Mouse (Mus musculus) embryonic facial prominence, embryonic 13.5 days (tissue): ENCODE data around the gene Uqcc1. TPM values are rescaled to one million over a fixed set of nuclear protein-coding genes. Genes with fewer than 3 reads are reported as not detected.
"Not testable (repeated sequence)": the region's sequence is repeated elsewhere in the genome, so short reads cannot be mapped to it uniquely, and the experiment has no call there.

ENCODE experiments used
- ATAC-seq: fragments of 200-750 bp; cut with Nextera tagmentation; 2 replicates; pipeline ENCODE4 v1.8.0; 2017; ENCODE audit warnings: low read depth; ENCODE audit not compliant: insufficient number of reproducible peaks, insufficient read depth, low FRiP score, low TSS enrichment
- H3K27ac ChIP-seq: fragments of 300-500 bp; sonication (generic); 2 replicates; pipeline ENCODE4 v1.5.1; 2015; ENCODE audit warnings: moderate library complexity, mild to moderate bottlenecking, inconsistent platforms
- H3K27me3 ChIP-seq: fragments of 300-500 bp; sonication (generic); 2 replicates; pipeline ENCODE4 v1.6.1; 2015; ENCODE audit warnings: mild to moderate bottlenecking, inconsistent platforms
- H3K36me3 ChIP-seq: fragments of 300-500 bp; sonication (generic); 2 replicates; pipeline ENCODE4 v1.6.1; 2015; ENCODE audit warnings: mild to moderate bottlenecking, inconsistent platforms
- H3K4me1 ChIP-seq: fragments of 300-500 bp; sonication (generic); 2 replicates; pipeline ENCODE4 v1.6.1; 2015; ENCODE audit warnings: inconsistent platforms
- H3K4me2 ChIP-seq: fragments of 300-500 bp; sonication (generic); 2 replicates; pipeline ENCODE4 v1.6.1; 2015; ENCODE audit warnings: moderate library complexity, mild to moderate bottlenecking, inconsistent platforms
- H3K4me3 ChIP-seq: fragments of 300-500 bp; sonication (generic); 2 replicates; pipeline ENCODE4 v1.5.1; 2015; ENCODE audit warnings: mild to moderate bottlenecking, inconsistent platforms
- H3K9ac ChIP-seq: fragments of 300-500 bp; sonication (generic); 2 replicates; pipeline ENCODE4 v1.6.1; 2015; ENCODE audit warnings: mild to moderate bottlenecking, inconsistent platforms
- H3K9me3 ChIP-seq: fragments of 300-500 bp; sonication (generic); 2 replicates; pipeline ENCODE4 v1.6.1; 2016; ENCODE audit warnings: inconsistent platforms
- WGBS: fragments of 180-500 bp; shearing (Covaris S2); methylation state at CpG from one replicate; pipeline ENCODE4 v1.1.7; 2015; ENCODE audit warnings: mixed read lengths; 5-methylcytosine and 5-hydroxymethylcytosine counted together
- polyA plus RNA-seq: library from polyadenylated mRNA; unstranded; fragments of >200 nt; fragmentation: Nextera tagmentation; extraction: Ambion mirVana; gene quantifications from 2 replicates; pipeline ENCODE4 v1.2.1, GENCODE M21; 2015

Gene Uqcc1
- polyA plus RNA-seq, 1 experiment from 2014 or later: 58.6 TPM

GRCm38 (mm10) chr2:155848291-155848690, 81.8 kb downstream of the Uqcc1 start:
- no peaks in the 10 kb centered on the region for H3K9me3 ChIP-seq
- WGBS: 31% methylated on average over 6 of the region's 6 CpGs

GRCm38 (mm10) chr2:155846930-155847329, 83.2 kb downstream of the Uqcc1 start:
- H3K27me3 ChIP-seq: no peaks in the 10 kb centered on the region
- H3K36me3 ChIP-seq: peaks cover 61% of the 10 kb centered on the region
- no peak overlapping the region for H3K4me2 ChIP-seq
- no peak overlapping the region for H3K9ac ChIP-seq
- H3K9me3 ChIP-seq: no peaks in the 10 kb centered on the region
- 83% methylated on average over 8 of the region's 8 CpGs for WGBS
- H3K27ac ChIP-seq: no peak overlapping the region
- no peak for ATAC-seq
- no peak overlapping the region for H3K4me3 ChIP-seq
- no peaks in the 10 kb centered on the region for H3K4me1 ChIP-seq

More at GRCm38 (mm10) chr2:155848291-155848690, 81.8 kb downstream of the Uqcc1 start:
- H3K4me2 ChIP-seq: no peak overlapping the region
- no peaks in the 10 kb centered on the region for H3K4me1 ChIP-seq
- H3K9ac ChIP-seq: no peak overlapping the region
- peaks cover 73% of the 10 kb centered on the region for H3K36me3 ChIP-seq
- H3K4me3 ChIP-seq: no peak overlapping the region
- no peaks in the 10 kb centered on the region for H3K27me3 ChIP-seq
- no peak overlapping the region for H3K27ac ChIP-seq
- no peak for ATAC-seq

- no peak overlapping the region for H3K4me2 ChIP-seq
- no peak overlapping the region for H3K4me3 ChIP-seq
- ATAC-seq: no peak
- H3K9me3 ChIP-seq: no peaks in the 10 kb centered on the region
- 80% methylated on average over 4 of the region's 4 CpGs for WGBS
- H3K27ac ChIP-seq: no peak overlapping the region
- H3K9ac ChIP-seq: no peak overlapping the region
- peaks cover 8% of the 10 kb centered on the region for H3K27me3 ChIP-seq
- H3K36me3 ChIP-seq: no peaks in the 10 kb centered on the region
- H3K4me1 ChIP-seq: no peaks in the 10 kb centered on the region
Measured at GRCm38 (mm10) chr2:155838961-155839360, 91.1 kb downstream of the Uqcc1 start.

GRCm38 (mm10) chr2:155837961-155838360, 92.1 kb downstream of the Uqcc1 start:
- H3K4me3 ChIP-seq: no peak overlapping the region
- H3K4me2 ChIP-seq: no peak overlapping the region
- no peak for ATAC-seq
- no peak overlapping the region for H3K27ac ChIP-seq
- no peaks in the 10 kb centered on the region for H3K4me1 ChIP-seq
- H3K9ac ChIP-seq: no peak overlapping the region
- 64% methylated on average over 3 of the region's 3 CpGs for WGBS
- no peaks in the 10 kb centered on the region for H3K36me3 ChIP-seq
- H3K9me3 ChIP-seq: no peaks in the 10 kb centered on the region
- H3K27me3 ChIP-seq: peaks cover 8% of the 10 kb centered on the region

- Histone ChIP-seq H3K27ac (no peak within 1 kb of the TSS), H3K4me2 (peak within 1 kb of the TSS; percentile 12; the same call in 1 of the 2 replicates), H3K27me3 (peaks cover 8% of the 10 kb centered on the region), H3K9ac (0 out of 2 replicates have a peak within 1 kb of the TSS, but pooled peaks have one; percentile 27), H3K4me3 (no peak within 1 kb of the TSS), H3K36me3 (no peaks in the 10 kb centered on the region), H3K4me1 (no peaks in the 10 kb centered on the region), H3K9me3 (no peaks in the 10 kb centered on the region)
- ATAC-seq: no peak
- WGBS: 47% methylated on average over 9 of the region's 9 CpGs
Measured at GRCm38 (mm10) chr2:155834732-155835131, 95.4 kb downstream of the Uqcc1 start, which contains the start of gene Fam83c. TSS of gene Fam83c (minus strand) at chr2:155834854.

- not testable (repeated sequence) for H3K36me3 ChIP-seq, H3K9me3 ChIP-seq, H3K4me1 ChIP-seq, ATAC-seq, H3K9ac ChIP-seq, H3K4me3 ChIP-seq, H3K27me3 ChIP-seq, H3K4me2 ChIP-seq, H3K27ac ChIP-seq
- 65% methylated on average over 1 of the region's 1 CpGs for WGBS
Measured at GRCm38 (mm10) chr2:155832087-155832486, 98.0 kb downstream of the Uqcc1 start.

- Histone ChIP-seq H3K27ac (no peak overlapping the region), H3K27me3 (peaks cover 8% of the 10 kb centered on the region), H3K4me1 (peaks cover 11% of the 10 kb centered on the region), H3K9ac (no peak overlapping the region), H3K9me3 (no peaks in the 10 kb centered on the region), H3K36me3 (no peaks in the 10 kb centered on the region), H3K4me2 (no peak overlapping the region), H3K4me3 (no peak overlapping the region)
- ATAC-seq: no peak
- 63% methylated on average over 9 of the region's 9 CpGs for WGBS
Measured at GRCm38 (mm10) chr2:155831302-155831701, 98.8 kb downstream of the Uqcc1 start.

- 85% methylated on average over 8 of the region's 8 CpGs for WGBS
- no peak overlapping the region for H3K9ac ChIP-seq
- ATAC-seq: no peak
- peaks cover 12% of the 10 kb centered on the region for H3K4me1 ChIP-seq
- H3K36me3 ChIP-seq: no peaks in the 10 kb centered on the region
- H3K9me3 ChIP-seq: no peaks in the 10 kb centered on the region
- H3K4me2 ChIP-seq: no peak overlapping the region
- no peak overlapping the region for H3K27ac ChIP-seq
- H3K4me3 ChIP-seq: no peak overlapping the region
- peaks cover 8% of the 10 kb centered on the region for H3K27me3 ChIP-seq
Measured at GRCm38 (mm10) chr2:155830841-155831240, 99.3 kb downstream of the Uqcc1 start.

- H3K4me1 ChIP-seq: peaks cover 19% of the 10 kb centered on the region
- peaks cover 22% of the 10 kb centered on the region for H3K36me3 ChIP-seq
- ATAC-seq: peak; percentile 82
- peak within 1 kb of the TSS; percentile 88 for H3K27ac ChIP-seq
- H3K9me3 ChIP-seq: no peaks in the 10 kb centered on the region
- 3% methylated on average over 27 of the region's 27 CpGs for WGBS
- H3K4me2 ChIP-seq: peak within 1 kb of the TSS; percentile 92
- H3K9ac ChIP-seq: peak within 1 kb of the TSS; percentile 89
- no peaks in the 10 kb centered on the region for H3K27me3 ChIP-seq
- peak within 1 kb of the TSS; percentile 91 for H3K4me3 ChIP-seq
Measured at GRCm38 (mm10) chr2:155826630-155827424, 103.3 kb downstream of the Uqcc1 start, which contains the start of gene Eif6. TSS of gene Eif6 (minus strand) at chr2:155826925.

- Histone ChIP-seq H3K4me3 (peak overlapping the region; percentile 91), H3K9ac (peak overlapping the region; percentile 89), H3K4me1 (peaks cover 19% of the 10 kb centered on the region), H3K27me3 (no peaks in the 10 kb centered on the region), H3K9me3 (no peaks in the 10 kb centered on the region), H3K4me2 (peak overlapping the region; percentile 92), H3K36me3 (peaks cover 29% of the 10 kb centered on the region), H3K27ac (peak overlapping the region; percentile 88)
- no peak; the same call in 1 of the 2 replicates for ATAC-seq
- WGBS: 1% methylated on average over 52 of the region's 52 CpGs
Measured at GRCm38 (mm10) chr2:155825904-155826629, 104.0 kb downstream of the Uqcc1 start.

- H3K4me1 ChIP-seq: peaks cover 27% of the 10 kb centered on the region
- WGBS: 96% methylated on average over 8 of the region's 8 CpGs
- peaks cover 47% of the 10 kb centered on the region for H3K36me3 ChIP-seq
- no peak for ATAC-seq
- H3K27ac ChIP-seq: no peak overlapping the region
- no peaks in the 10 kb centered on the region for H3K27me3 ChIP-seq
- H3K9me3 ChIP-seq: no peaks in the 10 kb centered on the region
- no peak overlapping the region for H3K9ac ChIP-seq
- no peak overlapping the region for H3K4me2 ChIP-seq
- H3K4me3 ChIP-seq: no peak overlapping the region
Measured at GRCm38 (mm10) chr2:155823722-155824121, 106.4 kb downstream of the Uqcc1 start.
